Mouse (Mus musculus): ENCODE results near the gene Ceacam16.

Gene Ceacam16

DNA sequence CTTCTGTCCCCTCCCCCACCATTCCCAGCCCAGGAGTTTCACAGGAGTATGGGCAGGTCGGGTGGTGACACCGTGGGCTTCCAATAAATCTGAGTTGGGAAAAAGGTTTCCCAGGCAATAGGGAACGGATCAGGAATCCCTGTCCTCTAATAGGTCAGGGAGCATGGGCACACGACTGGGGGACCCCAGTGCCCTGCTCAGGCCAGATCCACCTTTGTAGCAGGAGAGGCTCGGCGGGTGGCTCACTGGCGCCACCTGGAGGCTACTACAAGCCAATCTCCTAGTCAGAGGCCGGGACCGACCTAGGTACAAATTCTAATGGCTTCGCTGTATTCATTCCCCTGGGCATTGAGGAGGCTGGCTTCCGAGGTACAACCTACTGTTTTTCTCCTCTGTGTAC, 17.5 kb downstream of the Ceacam16 start:
- no peak for DNase-seq (ENCODE audit: low read depth, low spot score)

DNA sequence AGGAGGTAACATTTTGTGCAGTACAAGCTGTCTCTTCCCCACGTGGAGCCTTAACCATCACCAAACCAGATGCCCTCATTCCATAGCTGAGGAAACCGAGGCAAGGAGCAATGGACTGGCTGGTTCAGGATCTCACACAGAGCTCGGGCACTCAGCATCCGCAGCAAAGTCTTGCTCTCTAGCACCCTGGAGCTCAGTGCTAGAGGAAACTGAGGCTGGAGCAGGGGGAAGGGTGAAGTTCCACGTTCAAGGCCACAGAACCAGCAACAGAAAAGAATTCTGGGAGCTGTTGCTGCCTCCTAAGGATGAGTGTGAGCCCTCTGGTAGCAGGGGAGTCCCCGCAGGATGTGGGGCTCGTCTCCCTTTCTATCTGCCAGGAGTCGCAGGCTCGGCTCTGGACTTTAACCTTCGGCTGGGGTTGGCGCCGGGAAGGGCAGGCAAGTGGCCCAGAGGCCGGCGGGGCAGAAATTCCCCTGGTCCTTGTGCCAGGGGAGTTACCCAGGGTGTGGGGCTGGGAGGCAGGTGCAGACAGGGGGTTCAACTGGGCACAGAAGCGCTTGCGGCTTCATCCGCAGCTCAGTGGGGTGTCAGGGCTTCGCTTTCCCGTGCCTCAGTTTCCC, 18.1 kb downstream of the Ceacam16 start:
- DNase-seq (ENCODE audit: low read depth, low spot score) = no peak

DNA sequence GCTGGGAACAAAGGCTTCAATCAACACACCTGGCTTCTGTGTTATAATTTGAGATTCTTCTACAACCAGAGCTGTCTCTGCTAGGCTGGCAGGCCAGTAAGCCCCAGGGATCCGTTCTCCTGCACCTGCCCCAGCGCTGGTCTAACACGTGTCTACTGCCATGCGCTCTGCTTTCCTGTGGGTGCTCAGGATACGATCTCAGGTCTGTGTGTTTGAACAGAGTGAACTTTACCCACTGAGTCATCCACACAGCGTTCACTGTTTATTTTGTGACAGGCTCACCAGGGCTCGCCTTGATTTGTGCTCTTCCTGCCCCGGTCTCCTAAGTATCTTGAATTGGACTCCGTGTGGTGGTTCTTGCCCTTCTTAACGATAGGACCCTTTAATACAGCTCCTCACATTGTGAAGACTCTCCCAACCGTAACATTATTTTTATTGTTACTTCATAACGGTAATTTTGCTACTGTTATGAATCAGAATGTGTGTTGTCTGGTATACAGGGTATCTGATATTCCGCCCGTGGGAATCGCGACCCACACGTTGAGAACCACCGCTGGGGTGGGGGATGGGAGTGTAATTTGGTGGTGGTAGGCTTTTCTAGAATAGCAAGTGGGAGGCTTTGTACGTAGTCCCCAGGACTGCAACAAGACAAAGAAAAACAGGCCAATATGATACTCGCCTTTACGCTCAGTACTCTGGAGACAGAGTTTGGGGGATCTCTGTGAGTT, 19.2 kb downstream of the Ceacam16 start:
- no peak for DNase-seq (ENCODE audit: low read depth, low spot score)

DNA sequence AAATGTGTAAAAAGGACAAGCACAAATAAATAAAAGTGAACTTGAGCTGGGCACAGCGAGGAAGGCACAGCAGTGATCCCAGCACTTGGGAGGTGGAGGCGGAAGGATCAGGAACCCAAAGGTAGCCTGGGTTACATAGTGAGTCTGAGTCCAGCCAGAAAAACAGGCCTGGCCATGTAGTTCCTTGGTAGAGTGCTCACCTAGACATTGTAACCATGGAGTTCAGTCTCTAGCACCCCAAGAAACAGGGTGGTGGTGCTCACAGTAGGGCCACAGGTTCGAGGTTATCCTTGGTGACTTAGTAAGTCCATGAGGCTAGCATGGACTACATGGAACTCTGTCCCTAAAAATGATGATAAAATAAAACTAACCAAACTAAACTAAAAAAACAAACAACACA, 20.2 kb downstream of the Ceacam16 start:
- DNase-seq (ENCODE audit: low read depth, low spot score) = no peak

DNA sequence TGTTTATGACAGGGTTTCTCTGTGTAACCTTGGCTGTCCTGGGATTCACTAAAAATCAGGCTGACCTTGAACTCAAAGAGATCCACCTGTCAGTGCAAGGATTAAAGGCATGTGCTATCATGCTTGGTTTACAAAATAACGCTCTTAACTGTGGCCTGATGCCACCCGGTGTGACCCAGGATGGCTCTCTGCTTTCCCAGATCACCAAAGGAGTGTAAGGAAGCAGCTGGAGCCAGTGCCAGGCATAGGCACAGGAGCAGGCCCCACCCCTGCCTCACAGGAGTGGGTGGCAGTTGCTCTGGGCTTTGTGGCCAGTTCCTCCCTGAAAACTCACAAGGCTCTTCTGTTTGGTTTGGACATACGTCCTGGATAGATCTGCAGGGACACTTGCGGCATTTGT, 20.7 kb downstream of the Ceacam16 start:
- no peak for DNase-seq (ENCODE audit: low read depth, low spot score)

DNA sequence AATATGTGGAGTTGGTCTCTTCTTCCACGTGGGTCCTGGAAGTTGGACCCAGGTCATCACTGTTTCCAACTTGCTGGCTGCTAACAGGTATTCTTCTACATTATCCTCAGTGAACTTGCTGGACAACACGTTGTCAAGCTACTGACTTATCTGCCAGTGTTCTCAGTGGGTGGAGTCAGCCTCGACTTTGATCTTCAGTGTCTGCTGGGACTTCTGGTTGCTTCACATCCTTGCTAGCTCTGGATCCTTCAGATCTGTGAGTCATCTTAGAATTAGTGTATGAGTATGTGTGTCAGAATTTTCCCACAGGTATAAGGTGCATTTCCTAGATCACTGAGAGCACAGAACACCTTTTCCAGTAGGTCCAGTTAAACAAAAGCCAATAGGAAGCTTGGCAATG, 24.3 kb downstream of the Ceacam16 start:
- DNase-seq (ENCODE audit: low read depth, low spot score) = no peak

DNA sequence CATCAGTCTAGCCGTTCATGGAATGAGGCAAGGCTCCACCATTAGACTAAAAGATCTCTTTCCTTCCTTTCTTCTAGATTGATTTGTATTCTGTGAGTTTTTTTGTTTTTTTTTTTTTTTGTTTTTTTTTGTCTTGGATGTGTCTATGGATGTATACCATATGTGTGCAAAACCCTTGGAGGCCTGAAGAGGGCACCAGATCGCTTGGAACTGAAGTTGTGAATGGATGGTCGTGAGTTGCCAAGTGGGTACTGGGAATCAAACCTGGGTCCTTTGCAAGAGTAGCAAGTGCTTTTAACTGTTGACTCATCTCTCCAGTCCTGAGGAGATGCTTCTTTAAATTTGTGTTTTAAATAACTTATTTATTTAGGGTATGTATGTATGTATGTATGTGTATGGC, 27.0 kb downstream of the Ceacam16 start:
- DNase-seq (ENCODE audit: low read depth, low spot score) = no peak

DNA sequence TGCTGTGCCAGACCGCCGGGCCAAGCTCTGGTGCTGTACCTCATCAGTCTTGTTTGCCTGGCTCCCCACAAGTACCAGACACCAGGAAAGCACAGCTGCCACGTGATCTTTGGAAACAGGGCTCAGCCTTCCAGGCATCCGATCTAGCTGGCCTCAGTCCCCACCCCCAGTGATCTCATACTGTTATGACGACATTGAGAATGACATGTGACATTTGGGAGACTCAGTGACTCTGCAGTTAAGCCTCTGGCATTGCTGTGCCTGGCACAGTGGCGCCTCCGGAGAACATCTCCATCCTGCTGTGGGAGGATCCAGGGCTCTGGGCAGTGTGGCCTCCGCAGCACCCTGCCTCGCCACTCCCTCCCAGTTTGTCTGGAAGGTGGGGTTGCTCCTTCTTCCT, 29.3 kb downstream of the Ceacam16 start:
- no peak for DNase-seq (ENCODE audit: low read depth, low spot score)

DNA sequence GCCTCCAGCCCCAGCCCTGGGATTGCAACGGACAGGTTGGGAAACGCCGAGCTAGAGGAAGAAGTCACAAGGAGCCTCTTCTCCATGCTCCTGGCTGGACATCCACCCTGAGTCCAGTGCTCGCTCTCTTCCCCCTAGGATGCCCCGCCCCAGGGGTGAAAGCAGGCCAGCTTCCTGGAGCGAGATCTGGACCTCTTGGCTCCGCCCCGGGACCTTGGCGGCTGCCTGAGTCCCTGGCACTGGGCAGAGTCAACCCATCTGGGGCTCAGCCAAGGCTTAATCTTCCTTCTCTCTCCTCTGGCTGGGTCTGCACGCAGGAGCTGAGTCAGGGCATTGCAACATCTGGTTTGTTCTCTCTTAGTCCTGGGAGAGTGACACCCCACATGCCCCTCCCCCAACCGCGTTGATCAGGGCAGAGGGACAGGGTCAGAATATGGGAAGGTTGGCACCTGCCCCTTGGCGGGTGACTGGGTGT, 30.4 kb downstream of the Ceacam16 start:
- no peak for DNase-seq (ENCODE audit: low read depth, low spot score)

DNA sequence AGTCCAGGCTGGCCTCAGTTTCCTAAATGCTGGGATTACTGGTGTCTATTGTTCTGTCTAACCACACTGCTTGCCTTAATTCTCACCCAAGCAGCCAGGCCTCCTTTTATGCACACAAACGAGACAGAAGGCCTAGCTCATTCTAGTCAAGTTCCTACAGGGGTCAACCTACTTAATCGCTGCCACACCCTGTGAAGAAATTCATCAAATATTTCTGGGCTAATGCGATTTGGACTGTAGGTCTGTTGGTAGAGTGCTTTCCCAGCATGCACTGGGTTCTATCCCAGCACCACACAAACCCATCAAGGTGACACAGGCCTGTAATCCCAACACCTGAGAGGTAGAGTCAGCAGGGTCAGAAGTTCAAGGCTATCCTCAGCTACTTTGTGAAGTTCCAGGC, 31.4 kb downstream of the Ceacam16 start:
- DNase-seq (ENCODE audit: low read depth, low spot score) = no peak

DNA sequence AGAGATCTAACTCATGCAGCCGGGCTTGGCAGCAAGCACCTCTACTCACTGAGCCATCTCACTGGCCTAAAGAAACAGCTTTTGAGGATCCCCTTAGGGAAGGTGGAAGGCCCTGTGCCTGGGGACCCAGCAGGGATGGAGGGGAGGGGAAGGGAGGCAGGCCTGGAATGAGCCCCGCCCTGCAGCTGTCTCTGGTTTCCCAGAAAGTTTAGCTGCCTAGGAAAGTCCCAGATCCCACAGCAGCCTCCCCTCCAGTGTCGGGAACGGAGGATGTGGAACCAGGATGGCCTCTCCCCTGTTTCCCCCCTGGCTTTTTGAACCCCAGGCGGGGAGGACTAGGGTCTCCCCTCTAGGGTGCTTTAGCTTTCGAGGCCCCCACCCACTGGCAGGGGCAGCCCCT, 34.3 kb downstream of the Ceacam16 start:
- no peak for DNase-seq (ENCODE audit: low read depth, low spot score)

DNA sequence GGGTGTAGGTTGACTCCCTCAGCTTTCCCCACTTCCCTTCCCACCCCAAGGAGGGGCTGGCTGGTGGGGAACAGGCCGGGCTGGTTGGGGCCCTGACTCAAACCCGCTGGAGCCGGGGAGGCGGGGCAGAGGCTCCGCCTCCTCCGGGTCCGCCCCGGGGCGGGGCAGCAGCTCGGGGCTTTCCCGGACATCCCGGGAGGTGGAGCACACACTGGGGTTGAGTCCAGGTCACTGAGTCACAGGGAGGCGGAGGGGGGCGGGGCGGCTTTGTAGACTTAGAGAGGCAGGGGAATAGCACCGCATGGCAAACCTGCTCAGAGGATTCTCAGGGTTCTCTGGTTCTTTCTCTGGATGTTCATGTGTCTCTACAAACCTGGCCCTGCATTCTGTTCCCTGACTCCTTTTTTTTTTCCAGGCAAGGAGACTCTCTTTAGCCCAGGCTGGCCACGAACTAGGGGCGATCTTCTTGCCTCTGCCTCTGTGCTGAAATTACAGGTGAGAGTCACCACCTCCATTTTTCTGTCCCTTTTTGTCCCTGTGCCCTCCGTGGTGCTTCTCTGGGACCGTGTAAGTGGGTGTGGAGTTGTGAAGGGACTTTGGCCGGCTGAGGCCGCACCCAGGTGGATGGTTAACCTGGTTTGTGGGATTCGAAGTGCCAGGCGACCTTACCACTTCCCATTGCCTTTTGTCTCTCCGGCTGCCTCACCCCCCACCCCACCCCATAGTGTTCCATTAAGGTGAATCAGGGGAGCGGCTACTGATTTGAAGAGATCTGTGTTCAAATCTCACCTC, 36.7 kb downstream of the Ceacam16 start:
- DNase-seq (ENCODE audit: low read depth, low spot score) = peak; percentile 89

DNA sequence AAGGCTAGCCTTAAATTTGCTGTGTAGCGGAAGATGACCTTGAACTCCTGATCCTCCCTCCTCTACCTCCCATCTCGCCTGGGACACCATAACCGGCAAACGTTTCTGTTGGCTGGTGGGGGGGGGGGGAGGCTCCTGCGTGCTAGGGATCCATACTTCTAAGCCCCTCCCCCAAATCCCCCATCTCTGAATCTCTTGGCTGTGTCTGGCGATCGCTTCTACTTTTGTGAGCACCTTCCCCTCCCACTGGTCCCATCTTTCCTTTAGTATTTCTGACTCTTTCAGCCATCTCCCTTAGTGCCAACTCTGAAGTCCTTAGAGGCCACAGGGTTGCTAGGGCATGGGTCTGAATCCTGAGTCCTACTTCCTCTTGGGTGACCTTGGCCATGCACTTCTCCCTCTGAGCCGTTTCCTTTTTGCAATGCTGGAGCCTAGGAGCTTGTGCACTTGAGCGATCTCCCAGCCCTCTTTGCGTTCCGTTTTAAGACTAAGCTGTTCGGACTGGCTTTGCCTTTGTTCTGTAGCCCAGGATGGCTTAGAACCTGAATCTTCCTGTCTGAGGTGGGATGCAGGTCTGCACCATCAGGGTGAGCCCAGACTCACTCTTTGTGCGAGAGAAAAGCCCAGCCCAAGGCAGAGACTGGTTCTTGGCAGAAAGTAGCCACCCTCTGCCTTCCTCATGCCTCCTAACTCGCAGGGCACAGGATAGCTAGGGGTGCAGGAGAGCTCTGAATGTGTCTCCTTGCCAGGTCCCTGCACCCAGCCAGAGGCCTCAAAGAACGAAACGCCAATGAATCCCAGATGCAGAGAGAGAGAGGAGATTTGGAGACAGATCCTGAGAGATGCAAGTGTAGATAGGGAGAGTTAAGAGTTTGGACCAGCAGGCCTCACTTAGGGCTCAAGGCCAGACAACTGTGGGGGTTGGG, 37.6 kb downstream of the Ceacam16 start:
- no peak for DNase-seq (ENCODE audit: low read depth, low spot score)

DNA sequence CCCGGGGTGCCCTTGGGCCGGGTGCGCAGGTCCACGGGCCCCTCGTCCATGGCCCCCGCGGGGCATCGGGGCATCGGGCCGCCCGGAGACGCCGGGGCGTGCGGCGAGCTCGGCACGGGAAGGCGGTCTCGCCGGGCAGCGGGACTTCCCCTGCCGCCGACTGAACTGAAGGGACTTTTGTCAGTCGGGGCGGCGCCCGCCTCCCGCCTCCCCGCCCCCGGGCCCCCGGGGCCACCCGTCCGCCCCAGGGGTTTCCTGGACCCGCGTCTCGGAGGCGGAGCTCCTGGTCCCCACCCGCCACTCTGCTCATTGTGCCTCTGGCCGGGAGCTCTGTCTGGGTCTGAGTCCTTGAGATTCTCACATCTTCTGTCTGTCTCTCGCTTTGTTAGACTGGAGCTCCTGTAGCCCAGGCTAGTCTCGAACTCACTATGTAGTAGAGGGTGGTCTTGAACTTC, 38.5 kb downstream of the Ceacam16 start, which contains the start of gene Bcl3:
Gene Bcl3 (minus strand): TSS at position 167 of the 455 bp plus-strand sequence.
- DNase-seq (ENCODE audit: low read depth, low spot score) = no peak

DNA sequence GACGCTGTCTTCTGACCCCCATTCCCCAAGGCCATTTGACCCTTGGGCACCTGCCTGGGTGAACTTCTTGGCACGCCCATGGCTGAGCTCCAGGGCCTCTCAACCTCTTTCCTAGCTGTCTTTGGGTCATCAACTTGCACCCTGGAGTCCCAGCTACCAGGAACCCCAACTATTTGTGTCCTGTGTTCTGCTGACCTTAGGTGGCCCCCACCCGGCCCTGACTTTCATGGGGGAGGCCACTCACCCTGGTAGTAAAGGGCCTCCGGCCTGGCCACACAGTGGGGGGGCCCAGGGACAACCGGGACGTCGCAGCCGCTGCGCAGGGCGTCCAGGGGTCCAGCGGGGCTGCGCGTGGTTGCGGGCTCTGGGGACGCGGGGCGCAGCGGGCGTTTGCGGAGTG, 38.9 kb downstream of the Ceacam16 start:
- no peak for DNase-seq (ENCODE audit: low read depth, low spot score)

DNA sequence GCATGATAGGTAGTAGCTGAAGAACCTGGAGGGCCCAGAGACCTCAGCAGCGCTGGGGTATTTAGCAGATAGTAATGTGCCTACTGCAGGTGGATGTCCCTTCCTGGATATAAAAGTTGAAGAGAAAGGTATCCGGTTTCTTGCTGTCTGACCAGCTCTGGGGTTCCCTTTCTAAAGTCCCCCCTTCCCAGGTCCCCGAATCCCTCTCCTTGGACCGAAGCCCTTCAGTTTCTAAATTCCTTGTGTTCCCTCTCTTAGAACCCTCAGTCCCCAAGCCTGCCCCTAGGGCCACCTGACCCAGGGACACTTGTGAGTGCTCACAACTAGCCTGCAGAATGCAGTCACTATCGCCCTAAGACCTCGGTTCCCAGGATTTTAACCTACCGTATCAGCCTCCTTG, 39.5 kb downstream of the Ceacam16 start:
- no peak for DNase-seq (ENCODE audit: low read depth, low spot score)

DNA sequence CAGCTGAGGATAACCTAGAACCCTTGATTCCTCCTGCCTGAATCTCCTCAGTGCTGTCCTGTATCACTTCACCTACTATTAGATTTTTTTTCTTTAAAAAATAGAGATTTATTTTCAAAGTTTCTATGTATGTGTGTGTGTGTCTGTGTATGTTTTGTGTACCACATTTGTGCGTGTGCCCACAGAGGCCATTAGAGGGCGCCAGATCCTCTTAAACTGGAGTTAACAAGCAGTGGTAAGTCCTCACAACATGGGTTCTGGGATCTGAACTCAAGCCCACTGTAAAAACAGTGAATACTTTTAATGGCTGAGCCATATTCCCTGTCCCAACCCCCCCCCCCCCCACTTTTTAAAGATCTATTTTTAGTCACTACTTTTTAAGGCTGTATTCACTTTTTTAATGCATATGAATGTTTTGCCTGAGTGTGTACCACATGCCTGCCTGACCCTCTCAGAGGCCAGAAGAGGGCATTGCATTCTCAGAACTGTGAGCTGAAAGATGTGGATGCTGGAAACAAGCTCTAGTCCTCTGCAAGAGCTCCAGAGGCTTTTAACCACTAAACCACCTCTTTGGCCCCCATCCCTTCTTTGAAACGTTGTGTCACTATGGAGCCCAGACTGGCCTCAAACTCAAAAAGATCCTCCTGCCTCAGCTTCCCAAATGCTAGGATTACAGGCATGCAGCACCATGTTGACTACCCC, 40.6 kb downstream of the Ceacam16 start:
- no peak for DNase-seq (ENCODE audit: low read depth, low spot score)

DNA sequence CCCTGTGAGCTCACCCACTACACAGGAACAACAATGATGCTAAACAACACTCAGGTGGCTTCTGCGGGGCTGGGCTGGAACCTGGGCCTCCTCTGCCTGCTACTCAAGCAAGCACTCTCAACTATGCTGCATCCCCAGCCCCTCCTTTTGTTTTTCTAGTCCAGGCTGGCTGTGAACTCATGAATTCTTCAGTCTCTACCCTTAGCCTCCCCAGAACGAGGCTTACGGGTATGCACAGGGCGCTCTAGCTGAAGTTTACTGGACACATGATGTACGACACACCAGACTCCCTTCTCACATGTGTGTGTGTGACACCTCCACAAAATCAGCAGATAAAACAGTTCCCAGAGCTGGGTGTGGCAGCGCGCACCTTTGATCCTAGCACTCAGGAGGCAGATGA, 42.2 kb downstream of the Ceacam16 start:
- DNase-seq (ENCODE audit: low read depth, low spot score) = no peak

DNA sequence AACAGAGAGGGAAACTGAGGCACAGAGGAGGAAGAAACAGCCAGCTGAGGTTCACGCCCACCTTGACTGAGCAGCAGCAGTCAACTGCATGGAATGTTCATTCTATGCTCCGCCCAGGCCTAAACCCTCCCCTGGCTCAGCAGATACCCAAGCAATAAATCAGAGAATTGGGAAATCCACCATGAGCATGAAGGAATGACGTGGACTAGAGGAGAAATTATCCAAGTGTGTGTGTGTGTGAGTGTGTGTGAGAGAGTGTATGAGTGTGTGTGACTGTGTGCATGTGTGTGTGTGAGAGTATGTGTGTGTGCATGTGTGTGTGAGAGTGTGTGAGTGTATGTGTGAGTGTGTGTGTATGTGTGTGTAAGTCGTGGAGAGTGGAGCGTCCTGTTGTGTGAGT, 42.7 kb downstream of the Ceacam16 start:
- no peak for DNase-seq (ENCODE audit: low read depth, low spot score)

DNA sequence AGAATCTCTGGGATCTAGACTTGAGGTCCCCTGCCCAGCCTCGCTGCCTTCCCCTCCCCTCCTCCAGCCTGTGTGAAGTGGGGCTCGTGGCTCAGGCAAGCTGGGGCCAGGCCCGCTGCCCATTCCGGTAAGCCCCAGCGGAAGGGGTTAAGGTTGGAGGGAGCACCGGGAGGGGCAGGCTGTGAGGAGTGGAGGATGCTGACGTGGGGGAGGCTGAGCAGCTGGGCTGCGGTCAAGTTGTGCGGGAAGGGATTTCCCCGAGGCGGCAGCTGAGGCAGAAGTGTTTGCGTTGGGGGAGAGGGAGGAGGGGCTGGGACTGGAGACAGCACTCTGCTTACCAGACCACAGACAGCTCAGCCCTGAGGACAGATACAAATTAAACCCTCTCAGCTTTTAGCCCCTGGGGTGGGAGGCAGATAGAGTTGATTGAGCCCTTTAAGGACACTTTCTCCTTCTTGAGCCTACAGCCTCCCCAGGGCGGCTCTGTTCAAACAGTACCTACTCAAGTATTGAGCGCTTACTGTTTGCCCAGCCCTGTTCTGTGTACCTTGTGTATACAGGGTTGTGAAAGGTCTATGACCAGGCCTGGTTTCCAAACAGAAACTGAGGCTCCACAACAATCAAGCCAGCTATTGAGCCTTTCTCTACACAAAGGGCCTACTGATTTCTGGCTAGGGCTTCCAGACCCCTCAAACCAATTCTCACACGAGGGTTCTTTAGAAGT, 43.6 kb downstream of the Ceacam16 start:
- DNase-seq (ENCODE audit: low read depth, low spot score) = no peak

Data from WW6 (cell line).